11 mouse cellular contexts compared by ENCODE assay signal in genomic region chr10:75937851-75938643, GRCm38 (mm10). TPM values are rescaled to one million over a fixed set of nuclear protein-coding genes. Genes with fewer than 3 reads are reported as not detected.
A peak's percentile ranks its signal among the peaks of the same experiment; 100 is the strongest.
DNase-seq lines count a peak whose midpoint lies in the region; ATAC-seq lines count a peak whose summit lies in the region.
"Had no signal": no experiment of that assay in that cellular context is flagged by ENCODE, and none has a peak within 500 bp of the region (broad histone marks: within the 10 kb centered on the region; RNA-seq: fewer than 3 reads in every experiment).

No protein-coding gene starts in this region.

- no peak for ATAC-seq in heart, embryonic 15.5 days (replicated peaks; ENCODE audit: insufficient number of reproducible peaks, insufficient read depth, low FRiP score, low read depth)

- peaks cover 10% of the 10 kb centered on the region; the same call in 1 of the 2 replicates for H3K27me3 ChIP-seq in heart, embryonic 15.5 days

- no peak overlapping the region for H3K9ac ChIP-seq in heart, embryonic 15.5 days

- H3K27ac ChIP-seq in heart, embryonic 15.5 days, result peak overlapping the region; percentile 90; the same call in 1 of the 2 replicates
- H3K27ac ChIP-seq: embryonic facial prominence, embryonic 10.5 days had no signal

- H3K4me1 ChIP-seq in heart, embryonic 15.5 days (replicated peaks), result peaks cover 26% of the 10 kb centered on the region

- H3K36me3 ChIP-seq in heart, embryonic 15.5 days, result no peaks in the 10 kb centered on the region
- H3K36me3 ChIP-seq: embryonic facial prominence, embryonic 10.5 days had no signal

- WGBS in heart, embryonic 15.5 days, result 51% methylated on average over 10 of the region's 10 CpGs

- H3K4me3 ChIP-seq in heart, embryonic 15.5 days, result peak overlapping the region; percentile 73
- H3K4me3 ChIP-seq: embryonic facial prominence, embryonic 10.5 days had no signal

- no peaks in the 10 kb centered on the region for H3K9me3 ChIP-seq in heart, embryonic 15.5 days (replicated peaks)
- H3K9me3 ChIP-seq: embryonic facial prominence, embryonic 10.5 days; G1E had no signal

- peak overlapping the region; percentile 77 for H3K4me2 ChIP-seq in heart, embryonic 15.5 days

- DNase-seq in heart, adult 11 months, result peak; percentile 93
- DNase-seq in heart, adult 8-10 months (ENCODE audit: low spot score), result no peak
- peak; percentile 51 for DNase-seq in ovary, adult 18-20 months (ENCODE audit: low spot score)
- no peak for DNase-seq in ovary, postnatal 36 days (ENCODE audit: low spot score)
- peak; percentile 64 for DNase-seq in skeletal muscle tissue, adult 2 months (ENCODE audit: low read depth, low spot score)
- no peak for DNase-seq in left cerebral cortex, adult 8-10 months (ENCODE audit: low spot score in 2 of 2)
- DNase-seq in cerebellum, postnatal 14 days, result no peak

RNA-seq across cellular contexts. Expression of gene Mmp11, which starts 1.8 kb away (rescaled TPM):
- total RNA-seq in heart, adult 8-10 months (2022), result 1 to 10 TPM; 4.1 to 7.8 (median 4.6) TPM
- 25.6 and 38.1 TPM in 2 replicates for polyA plus RNA-seq in heart, embryonic 15.5 days (2015; fragmentation: Nextera tagmentation; extraction: Ambion mirVana)
- 1 to 10 TPM; 1.5 to 3.0 (median 1.7) TPM for total RNA-seq in left cerebral cortex, adult 8-10 months (2022)
- polyA plus RNA-seq: G1E had no signal

RNA-seq across cellular contexts. Expression of gene Gm867, which starts 2.4 kb away (rescaled TPM):
- total RNA-seq in heart, adult 8-10 months (2022), result not detected
- polyA plus RNA-seq in heart, embryonic 15.5 days (2015; fragmentation: Nextera tagmentation; extraction: Ambion mirVana), result 0.68 and 0.71 TPM in 2 replicates
- total RNA-seq in left cerebral cortex, adult 8-10 months (2022), result under 1 TPM; 0.41 to 0.91 (median 0.70) TPM
- polyA plus RNA-seq: G1E; urinary bladder, adult 2 months had no signal

RNA-seq across cellular contexts. Expression of gene Vpreb3, which starts 4.8 kb away (rescaled TPM):
- not detected for total RNA-seq in heart, adult 8-10 months (2022)
- 0.32 and 0.35 TPM in 2 replicates for polyA plus RNA-seq in heart, embryonic 15.5 days (2015; fragmentation: Nextera tagmentation; extraction: Ambion mirVana)
- total RNA-seq in left cerebral cortex, adult 8-10 months (2022), result not detected
- total RNA-seq: G1E had no signal
- polyA plus RNA-seq: G1E; urinary bladder, adult 2 months had no signal

RNA-seq across cellular contexts. Expression of gene Chchd10, which starts 5.1 kb away (rescaled TPM):
- total RNA-seq in heart, adult 8-10 months (2022), result 1,000 to 10,000 TPM; 1,724 to 2,176 (median 1,900) TPM
- 530 and 565 TPM in 2 replicates for polyA plus RNA-seq in heart, embryonic 15.5 days (2015; fragmentation: Nextera tagmentation; extraction: Ambion mirVana)
- total RNA-seq in left cerebral cortex, adult 8-10 months (2022), result 100 to 1,000 TPM; 356 to 427 (median 392) TPM

RNA-seq across cellular contexts. Expression of gene Gm5134, which starts 16.3 kb away (rescaled TPM):
- not detected for total RNA-seq in heart, adult 8-10 months (2022)
- polyA plus RNA-seq in heart, embryonic 15.5 days (2015; fragmentation: Nextera tagmentation; extraction: Ambion mirVana), result 0.05 and 0.15 TPM in 2 replicates
- total RNA-seq in left cerebral cortex, adult 8-10 months (2022), result under 1 TPM in 1 of 4 experiments, not detected in 3; 0.27 TPM
- total RNA-seq: G1E had no signal
- polyA plus RNA-seq: G1E had no signal

Comparison
In these comparisons a context has a peak if more than half of its experiments do, and no peak if none do; other contexts are left out.
1. DNase-seq: peak in heart, adult 11 months (single experiment), ovary, adult 18-20 months (single experiment) and skeletal muscle tissue, adult 2 months (single experiment); none in heart, adult 8-10 months (single experiment), ovary, postnatal 36 days (single experiment), left cerebral cortex, adult 8-10 months (0 of 2) and cerebellum, postnatal 14 days (0 of 2).